Mouse (Mus musculus) spleen, postnatal 14 days (tissue): ENCODE results near the gene Pik3r5.

Experiments used
- DNase-seq, 2 experiments: peaks; one replicate each; pipeline ENCODE4 v3.0.0; 2021 to 2022; ENCODE audit warnings: low spot score in 2 of 2

Gene Pik3r5

GRCm38 (mm10) chr11:68401428-68401827, 30.5 kb upstream of the Pik3r5 start:
- no peak for DNase-seq

GRCm38 (mm10) chr11:68404185-68404584, 27.7 kb upstream of the Pik3r5 start:
- DNase-seq, result no peak

- no peak for DNase-seq
Measured at GRCm38 (mm10) chr11:68405576-68405975, 26.3 kb upstream of the Pik3r5 start.

- DNase-seq, result no peak
Measured at GRCm38 (mm10) chr11:68407266-68407926, 24.5 kb upstream of the Pik3r5 start.

GRCm38 (mm10) chr11:68408127-68408526, 23.8 kb upstream of the Pik3r5 start:
- no peak for DNase-seq

GRCm38 (mm10) chr11:68417001-68417400, 14.9 kb upstream of the Pik3r5 start:
- no peak for DNase-seq

- DNase-seq, result peak in 1 of 2 experiments; percentile 43
Measured at GRCm38 (mm10) chr11:68417831-68418230, 14.1 kb upstream of the Pik3r5 start.

- no peak for DNase-seq
Measured at GRCm38 (mm10) chr11:68425492-68426315, 6.2 kb upstream of the Pik3r5 start.

- DNase-seq, result no peak
Measured at GRCm38 (mm10) chr11:68427083-68427570, 4.8 kb upstream of the Pik3r5 start.

GRCm38 (mm10) chr11:68430662-68431061, 1.3 kb upstream of the Pik3r5 start:
- DNase-seq, result no peak

GRCm38 (mm10) chr11:68432361-68433021, 570 bp downstream of the Pik3r5 start:
- DNase-seq, result no peak

GRCm38 (mm10) chr11:68433534-68433933, 1.6 kb downstream of the Pik3r5 start:
- no peak for DNase-seq

- DNase-seq, result no peak
Measured at GRCm38 (mm10) chr11:68434697-68435096, 2.8 kb downstream of the Pik3r5 start.

GRCm38 (mm10) chr11:68435601-68436000, 3.7 kb downstream of the Pik3r5 start:
- no peak for DNase-seq

GRCm38 (mm10) chr11:68436376-68436775, 4.5 kb downstream of the Pik3r5 start:
- no peak for DNase-seq

GRCm38 (mm10) chr11:68440100-68440499, 8.2 kb downstream of the Pik3r5 start:
- DNase-seq, result no peak

GRCm38 (mm10) chr11:68440965-68441364, 9.0 kb downstream of the Pik3r5 start:
- DNase-seq, result no peak

GRCm38 (mm10) chr11:68442346-68442745, 10.4 kb downstream of the Pik3r5 start:
- DNase-seq, result no peak

GRCm38 (mm10) chr11:68442983-68443638, 11.2 kb downstream of the Pik3r5 start:
- no peak for DNase-seq

- DNase-seq, result no peak
Measured at GRCm38 (mm10) chr11:68445901-68446300, 14.0 kb downstream of the Pik3r5 start.

- no peak for DNase-seq
Measured at GRCm38 (mm10) chr11:68446547-68446946, 14.6 kb downstream of the Pik3r5 start.

- no peak for DNase-seq
Measured at GRCm38 (mm10) chr11:68447242-68447641, 15.3 kb downstream of the Pik3r5 start.
